Mouse (Mus musculus): ENCODE data around the gene Idi1. TPM values are rescaled to one million over a fixed set of nuclear protein-coding genes. Genes with fewer than 3 reads are reported as not detected.
A peak's percentile ranks its signal among the peaks of the same experiment; 100 is the strongest.
"Not testable (repeated sequence)": the region's sequence is repeated elsewhere in the genome, so short reads cannot be mapped to it uniquely, and the experiment has no call there.

Idi1 gene
- total RNA-seq (2015; ENCODE audit: low replicate concordance): 16.3 and 21.3 TPM in 2 replicates
- total RNA-seq (2017; ENCODE audit: low replicate concordance): 11.0 and 25.8 TPM in 2 replicates

DNA sequence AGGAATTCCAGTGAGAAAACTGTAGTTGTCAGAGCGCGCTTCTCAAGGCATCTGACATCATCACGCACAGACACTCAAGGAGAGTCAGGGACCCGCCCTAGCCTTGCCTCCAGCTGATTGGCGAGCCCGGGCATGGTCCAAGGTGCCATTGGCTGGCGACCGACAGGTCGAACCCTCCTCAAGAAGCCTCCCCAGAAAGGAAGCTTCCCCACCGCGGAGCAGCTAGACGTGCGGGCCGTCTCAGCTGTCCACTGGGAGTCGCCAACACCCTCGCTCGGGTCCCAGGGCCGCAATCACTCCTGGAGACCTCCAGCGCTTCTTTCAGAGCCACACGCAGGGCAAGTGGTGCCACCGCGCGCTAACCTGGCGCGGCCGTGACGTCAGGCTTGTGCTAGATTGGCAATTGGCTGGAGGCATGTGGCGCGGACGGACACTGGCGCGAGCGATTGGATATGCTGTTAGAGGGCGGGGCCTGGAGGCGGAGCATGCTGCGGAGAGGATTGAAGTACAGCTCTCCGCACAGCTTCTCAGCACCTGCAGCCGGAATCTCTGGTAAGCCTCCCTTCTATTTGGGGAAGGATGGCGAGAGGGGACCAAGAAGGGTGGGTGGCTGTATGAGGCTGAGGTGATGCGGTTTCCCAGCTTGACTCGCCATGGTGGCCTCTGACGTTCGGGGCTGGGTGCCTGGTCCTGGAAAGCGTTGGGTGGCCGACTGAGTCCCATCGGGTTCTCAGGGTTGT is at the start of gene Idi1:
Gene Idi1, plus strand, starts transcription at position 57 of the 740 bp plus-strand sequence.
- peak; percentile 97 for ATAC-seq (replicated peaks; ENCODE audit: low FRiP score, poor library complexity, severe bottlenecking)

DNA sequence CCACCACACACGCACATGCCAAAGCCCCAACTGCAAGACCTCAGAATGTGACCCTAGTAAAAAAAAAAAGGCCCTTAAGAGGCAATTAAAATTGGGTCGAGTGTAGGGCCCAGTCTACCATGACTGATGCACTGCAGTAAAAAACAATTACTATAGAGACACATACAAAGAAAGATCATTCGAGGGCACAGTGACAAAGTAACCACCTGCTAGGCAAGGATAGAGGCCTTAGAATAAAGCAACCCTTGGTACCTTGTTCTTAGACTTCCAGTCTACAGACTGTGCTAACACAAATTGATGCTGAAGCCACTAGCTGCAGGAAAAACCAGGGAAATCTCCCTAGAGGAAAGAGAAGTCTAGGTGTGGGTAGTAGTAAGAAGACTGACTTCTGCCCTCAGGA is 46.9 kb upstream of the Idi1 start:
- no peak for ATAC-seq (replicated peaks; ENCODE audit: low FRiP score, poor library complexity, severe bottlenecking)

DNA sequence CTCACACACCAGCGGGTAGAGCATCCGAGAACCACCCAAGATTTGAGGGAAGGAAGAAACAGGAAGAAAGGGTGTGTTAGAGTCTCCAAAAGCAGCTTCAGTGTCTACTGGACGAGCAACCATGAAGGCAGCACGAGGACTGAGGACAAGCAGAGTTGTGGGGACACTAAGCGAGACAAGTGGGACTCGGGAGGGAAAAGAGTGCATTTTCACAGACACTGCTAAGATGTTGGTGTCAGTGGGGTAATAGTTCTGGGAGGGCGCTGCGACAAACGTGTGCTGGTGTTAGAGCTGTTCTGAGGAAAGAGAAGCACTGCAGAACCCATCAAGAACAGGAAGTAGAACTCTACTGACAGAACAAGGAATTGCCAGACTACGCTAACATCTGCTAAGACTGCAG is 46.2 kb upstream of the Idi1 start:
- no peak for ATAC-seq (replicated peaks; ENCODE audit: low FRiP score, poor library complexity, severe bottlenecking)

DNA sequence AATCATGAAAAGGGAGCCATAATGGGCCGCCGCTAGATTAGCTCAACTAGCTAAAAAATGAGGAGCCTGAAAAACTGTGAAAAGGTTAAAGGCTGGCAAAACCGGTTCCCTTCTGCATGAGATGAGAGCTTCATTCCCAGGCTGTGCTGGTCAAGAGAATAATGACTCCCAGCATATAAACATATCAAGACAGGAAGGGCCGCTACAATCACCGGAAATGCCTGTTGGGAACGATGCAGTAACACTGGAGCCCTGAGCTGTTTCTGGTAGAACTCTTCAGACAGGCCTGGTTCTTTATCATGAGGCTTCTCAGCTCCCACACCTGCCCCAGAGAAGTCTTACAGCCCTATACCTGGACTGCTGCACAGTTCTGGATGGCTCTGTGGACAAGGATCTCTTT is 45.4 kb upstream of the Idi1 start:
- ATAC-seq (replicated peaks; ENCODE audit: low FRiP score, poor library complexity, severe bottlenecking): no peak

DNA sequence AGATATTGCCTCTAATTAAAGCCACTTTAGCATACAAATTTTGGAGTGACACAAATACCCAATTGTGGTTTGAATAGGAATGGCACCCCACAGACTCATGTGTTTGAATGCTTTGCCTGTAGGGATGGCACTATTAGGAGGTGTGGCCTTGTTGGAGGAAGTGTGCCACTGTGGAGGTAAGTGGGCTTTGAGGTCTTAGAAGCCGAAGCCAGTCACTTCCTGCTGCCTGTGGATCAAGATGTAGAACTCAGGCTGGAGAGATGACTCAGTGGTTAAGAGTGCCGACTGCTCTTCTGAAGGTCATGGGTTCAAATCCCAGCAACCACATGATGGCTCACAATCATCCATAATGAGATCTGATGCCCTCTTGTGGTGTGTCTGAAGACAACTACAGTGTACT is 44.4 kb upstream of the Idi1 start:
- no peak for ATAC-seq (replicated peaks; ENCODE audit: low FRiP score, poor library complexity, severe bottlenecking)

DNA sequence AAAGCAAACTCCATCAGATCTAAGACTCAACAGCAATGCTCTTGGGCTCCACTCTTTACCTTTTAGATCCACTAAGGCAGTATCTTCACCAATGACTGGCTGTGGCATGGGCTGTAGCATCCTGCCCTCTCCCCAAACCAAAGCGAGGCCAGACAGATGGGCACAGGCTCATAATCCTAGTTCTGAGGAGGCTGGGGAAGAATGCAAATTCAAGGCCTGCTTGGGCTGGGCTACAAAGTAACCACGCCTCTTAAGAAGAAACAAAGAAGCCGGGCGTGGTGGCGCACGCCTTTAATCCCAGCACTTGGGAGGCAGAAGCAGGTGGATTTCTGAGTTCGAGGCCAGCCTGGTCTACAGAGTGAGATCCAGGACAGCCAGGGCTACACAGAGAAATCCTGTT is 43.5 kb upstream of the Idi1 start:
- not testable (repeated sequence) for ATAC-seq (replicated peaks; ENCODE audit: low FRiP score, poor library complexity, severe bottlenecking)

DNA sequence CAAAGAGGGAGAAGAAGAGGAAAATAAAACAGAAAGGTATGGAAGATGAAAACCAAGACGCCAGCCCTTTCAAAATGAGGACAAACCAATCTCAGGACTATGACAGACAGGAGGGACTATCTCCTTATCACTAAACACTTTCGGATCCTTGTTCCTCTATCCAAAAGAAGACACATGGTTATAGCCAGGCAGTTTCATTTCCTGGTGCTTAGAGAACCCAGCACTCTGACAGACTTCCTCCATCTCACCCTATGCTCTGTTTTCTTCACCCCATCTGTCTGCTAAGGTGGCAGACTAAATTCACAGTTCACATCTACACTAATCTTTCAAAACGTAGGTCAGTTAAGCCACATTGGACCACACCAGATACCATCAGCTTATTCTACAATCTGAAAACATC is 43.0 kb upstream of the Idi1 start:
- ATAC-seq (replicated peaks; ENCODE audit: low FRiP score, poor library complexity, severe bottlenecking): no peak

DNA sequence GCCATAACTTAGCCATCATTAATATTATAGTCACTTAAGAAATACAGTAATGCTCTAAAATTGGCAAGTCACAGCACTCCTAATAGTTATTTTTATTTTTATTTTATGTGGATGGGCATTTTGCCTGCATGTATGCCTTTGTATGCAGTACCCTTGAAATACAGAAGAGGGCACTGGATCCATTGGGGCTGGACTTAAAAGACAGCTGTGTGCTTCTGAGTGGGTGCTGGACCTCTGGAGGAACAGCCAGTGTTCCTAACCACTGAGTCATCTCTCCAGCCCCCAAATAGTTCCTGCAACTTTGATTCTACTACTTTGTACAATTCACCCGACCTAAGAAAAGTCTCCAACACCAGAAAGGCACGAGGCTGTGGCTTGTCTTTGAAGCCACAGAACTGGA is 37.6 kb upstream of the Idi1 start:
- ATAC-seq (replicated peaks; ENCODE audit: low FRiP score, poor library complexity, severe bottlenecking): peak; percentile 61; the same call in 1 of the 2 replicates

DNA sequence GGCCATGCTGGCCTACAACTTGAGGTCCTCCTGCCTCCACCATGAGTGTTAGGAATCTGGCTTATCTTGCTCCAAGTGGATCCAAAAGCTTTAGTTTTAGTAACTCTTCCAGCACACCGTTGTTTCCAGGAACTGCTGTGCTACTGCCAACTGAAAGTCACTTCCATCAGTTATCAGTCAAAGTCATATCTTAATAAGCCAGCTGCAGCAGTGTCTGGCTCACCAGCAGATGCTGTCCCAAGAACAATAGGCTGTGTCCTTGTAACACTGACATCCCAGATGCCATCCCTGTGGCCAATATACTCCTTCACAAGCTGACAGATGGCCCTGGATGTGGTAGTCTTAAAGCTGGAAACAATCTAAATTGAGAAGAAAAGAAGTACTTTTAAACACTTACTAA is 36.0 kb upstream of the Idi1 start:
- ATAC-seq (replicated peaks; ENCODE audit: low FRiP score, poor library complexity, severe bottlenecking): 0 out of 2 replicates have a peak, but pooled peaks have one; percentile 14

DNA sequence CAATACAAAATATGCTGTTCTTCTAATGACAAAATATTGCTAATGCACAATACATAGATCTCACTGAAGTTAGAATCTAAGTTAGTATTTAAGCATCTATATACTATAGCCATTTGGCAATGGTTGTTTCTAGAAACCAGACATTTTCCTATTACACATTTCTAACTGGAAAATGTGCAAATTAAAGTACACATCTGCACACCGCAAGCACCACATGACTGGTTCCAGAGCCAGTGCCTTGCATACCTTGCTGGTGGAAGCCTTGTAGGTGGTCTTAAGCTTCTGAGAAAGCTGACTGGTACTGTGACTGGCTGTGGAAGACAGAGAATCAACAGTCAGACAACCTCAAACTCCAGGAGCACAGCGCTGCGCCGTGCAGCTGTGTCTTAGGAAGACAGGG is 31.9 kb upstream of the Idi1 start:
- ATAC-seq (replicated peaks; ENCODE audit: low FRiP score, poor library complexity, severe bottlenecking): no peak

DNA sequence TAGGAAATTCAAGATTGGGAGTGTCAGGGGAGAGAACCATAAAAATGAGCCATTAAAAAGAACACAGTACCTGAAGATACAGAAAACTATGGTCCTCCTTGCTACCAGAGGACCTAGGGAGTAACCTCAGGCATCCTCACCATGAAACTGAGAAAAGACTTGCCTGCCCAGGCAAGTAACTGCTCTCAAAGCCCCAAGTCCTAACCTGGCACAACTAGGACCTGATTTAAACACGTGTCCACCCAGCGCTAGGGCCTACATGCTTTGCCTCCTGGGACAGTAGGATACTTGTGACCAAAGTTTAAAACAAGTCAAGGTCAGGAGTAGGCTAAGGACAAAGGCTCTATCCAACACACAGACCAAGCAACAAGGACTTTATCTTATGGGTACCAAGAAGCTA is 30.5 kb upstream of the Idi1 start:
- ATAC-seq (replicated peaks; ENCODE audit: low FRiP score, poor library complexity, severe bottlenecking): no peak

DNA sequence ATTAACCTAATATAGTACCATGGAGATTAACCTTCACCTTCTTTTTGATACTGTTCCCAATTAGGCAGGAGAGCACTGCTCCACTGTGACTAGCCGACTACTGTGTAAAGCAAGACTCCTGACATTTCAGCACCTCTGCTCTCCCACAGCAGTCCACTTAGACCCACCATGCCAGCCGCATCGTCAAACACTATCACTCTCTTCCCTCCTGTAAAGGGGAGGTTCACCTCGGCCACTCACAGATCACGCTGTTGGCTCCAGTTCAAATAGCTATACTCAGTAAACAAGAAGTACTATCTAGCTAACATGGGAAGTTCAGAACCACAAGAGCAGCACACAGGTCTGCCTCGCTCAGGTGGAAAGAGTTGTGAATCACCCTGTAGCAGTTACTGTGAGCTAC is 26.8 kb upstream of the Idi1 start:
- ATAC-seq (replicated peaks; ENCODE audit: low FRiP score, poor library complexity, severe bottlenecking): 0 out of 2 replicates have a peak, but pooled peaks have one; percentile 19

DNA sequence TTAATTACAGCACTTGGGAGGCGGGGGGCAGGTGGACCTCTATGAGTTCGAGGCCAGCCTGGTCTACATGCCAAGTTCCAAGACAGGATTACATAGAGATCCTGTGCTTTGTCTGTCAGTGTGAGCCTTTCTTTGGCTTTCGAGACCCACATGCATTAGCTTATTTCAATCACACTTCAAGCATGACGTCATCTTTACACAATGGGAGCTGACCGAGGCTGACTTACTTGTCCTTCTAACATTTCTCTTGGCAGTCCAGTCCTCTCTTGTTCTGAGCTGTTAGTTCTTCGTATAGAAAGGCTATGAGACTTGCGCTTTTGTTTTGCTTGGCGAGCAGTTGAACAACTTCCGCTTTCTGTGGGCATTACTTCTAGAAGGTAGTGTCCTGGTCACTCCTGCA is 24.4 kb upstream of the Idi1 start:
- ATAC-seq (replicated peaks; ENCODE audit: low FRiP score, poor library complexity, severe bottlenecking): no peak

DNA sequence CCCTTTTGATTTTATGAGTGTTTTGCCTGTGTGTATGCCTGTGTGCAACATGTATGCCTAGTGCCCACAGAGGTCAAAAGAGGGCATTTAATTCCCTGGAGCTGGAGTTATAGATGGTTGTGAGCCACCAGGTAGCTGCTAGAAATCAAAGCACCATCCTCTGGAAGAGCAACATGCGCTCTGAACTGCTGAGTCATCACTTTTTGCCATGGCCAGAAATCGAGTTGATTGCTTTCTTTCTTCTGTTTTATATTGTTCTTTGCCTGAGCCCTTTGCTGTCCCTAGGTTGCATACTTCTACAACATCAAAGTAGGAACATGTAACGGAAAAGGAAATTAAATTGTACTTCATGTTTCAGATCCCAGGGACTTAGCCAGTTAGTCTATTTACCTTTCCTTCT is 20.3 kb upstream of the Idi1 start:
- no peak for ATAC-seq (replicated peaks; ENCODE audit: low FRiP score, poor library complexity, severe bottlenecking)

DNA sequence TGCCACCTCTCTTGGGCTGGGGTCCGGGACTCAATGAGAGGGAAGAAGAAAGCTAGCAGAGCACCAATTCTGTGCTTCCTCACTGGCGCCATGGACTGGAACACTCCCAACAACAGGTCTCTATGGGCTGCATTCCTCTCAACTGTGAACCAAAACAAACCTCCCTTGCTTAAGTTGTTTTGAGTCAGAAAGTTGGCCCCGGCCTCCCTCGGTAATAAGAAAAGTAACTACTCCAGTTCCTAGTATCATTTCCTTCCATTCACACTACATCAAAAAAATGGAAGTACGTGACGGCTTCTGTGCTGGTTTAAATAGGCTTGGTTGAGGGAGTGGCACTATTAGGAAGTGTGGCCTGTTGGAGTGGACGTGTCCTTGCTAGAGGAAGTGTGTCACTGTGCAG is 18.7 kb upstream of the Idi1 start:
- no peak for ATAC-seq (replicated peaks; ENCODE audit: low FRiP score, poor library complexity, severe bottlenecking)

DNA sequence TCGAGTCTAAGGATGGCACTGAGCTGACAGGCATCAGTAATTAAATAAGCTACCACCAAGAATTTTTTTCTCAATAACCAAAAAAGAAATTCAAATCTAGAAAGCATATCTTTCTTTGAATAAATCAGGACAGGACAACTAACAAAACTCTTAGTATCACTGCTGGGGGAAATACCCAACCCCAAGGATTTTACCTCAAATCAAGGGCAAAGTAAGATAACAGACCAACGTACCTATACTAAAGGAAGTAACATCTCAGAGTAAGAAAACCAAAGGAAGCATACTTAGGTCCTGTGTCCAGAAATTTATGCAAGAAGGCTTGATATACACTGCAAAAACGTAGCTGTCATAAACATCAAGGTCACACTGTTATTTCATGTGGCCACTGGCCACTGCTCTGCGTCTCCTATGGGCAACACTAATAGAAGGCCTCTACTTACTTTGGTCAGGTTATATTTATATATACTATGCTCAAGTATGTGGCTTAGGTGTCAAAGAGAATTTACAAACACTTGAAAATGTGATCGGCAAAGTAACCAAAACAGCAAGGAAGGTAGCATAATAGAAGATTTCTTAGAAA is 15.6 kb upstream of the Idi1 start:
- ATAC-seq (replicated peaks; ENCODE audit: low FRiP score, poor library complexity, severe bottlenecking): no peak

DNA sequence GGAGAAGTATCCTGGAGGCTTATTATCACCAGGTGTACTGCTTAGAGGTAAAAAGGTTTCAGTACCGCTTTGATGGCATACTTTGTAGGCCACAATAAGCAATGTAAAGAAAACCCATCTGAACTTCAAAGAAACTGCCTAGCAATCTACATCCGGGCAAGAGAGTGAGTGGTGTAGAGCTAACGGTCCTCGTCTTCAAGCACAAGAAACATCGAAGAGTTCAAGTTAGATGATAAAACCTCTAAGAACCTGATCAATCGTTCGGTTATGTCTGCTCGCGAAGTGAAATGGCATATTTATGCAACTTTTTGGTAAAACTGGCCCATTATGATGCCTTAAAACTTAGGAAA is 15.2 kb upstream of the Idi1 start:
- no peak for ATAC-seq (replicated peaks; ENCODE audit: low FRiP score, poor library complexity, severe bottlenecking)

DNA sequence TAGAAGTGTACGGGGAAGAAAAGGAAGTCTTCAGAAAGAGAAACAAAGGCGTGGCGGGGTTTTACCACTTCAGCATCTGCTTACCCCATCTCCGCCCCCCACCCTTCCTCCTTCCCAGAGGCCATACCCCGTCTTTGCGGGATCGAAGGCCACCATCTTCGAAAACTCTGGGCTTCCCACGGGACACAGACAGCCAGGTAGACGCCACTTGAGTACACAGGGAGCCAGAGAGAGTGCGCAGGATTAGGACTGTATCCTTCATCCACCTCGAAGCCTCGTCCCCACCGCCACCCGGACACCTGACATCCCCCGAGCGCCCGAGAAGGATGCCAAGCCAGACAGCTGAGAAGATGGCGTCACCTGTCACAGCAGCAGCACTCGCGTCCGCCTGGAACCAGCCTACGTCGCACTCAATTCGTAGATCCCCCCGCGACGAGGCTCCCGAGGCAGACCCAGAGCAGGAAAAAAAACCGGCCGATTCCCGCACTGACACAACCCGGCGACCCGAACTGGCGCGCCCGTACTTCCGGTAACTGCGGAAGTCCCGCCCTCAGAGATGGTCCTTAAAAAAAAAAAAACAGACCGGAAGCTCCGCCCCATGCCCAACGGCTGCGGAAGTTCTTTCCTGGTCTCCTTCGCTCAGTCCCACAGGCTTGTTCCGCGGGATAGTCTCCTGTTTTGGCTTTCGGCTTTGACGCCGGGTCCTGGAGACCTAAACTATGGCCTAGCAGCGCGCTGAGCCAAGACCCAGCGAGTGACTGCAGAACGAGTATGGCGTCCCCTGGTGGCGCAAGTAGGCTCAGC is 14.6 kb upstream of the Idi1 start:
- ATAC-seq (replicated peaks; ENCODE audit: low FRiP score, poor library complexity, severe bottlenecking): peak; percentile 90

DNA sequence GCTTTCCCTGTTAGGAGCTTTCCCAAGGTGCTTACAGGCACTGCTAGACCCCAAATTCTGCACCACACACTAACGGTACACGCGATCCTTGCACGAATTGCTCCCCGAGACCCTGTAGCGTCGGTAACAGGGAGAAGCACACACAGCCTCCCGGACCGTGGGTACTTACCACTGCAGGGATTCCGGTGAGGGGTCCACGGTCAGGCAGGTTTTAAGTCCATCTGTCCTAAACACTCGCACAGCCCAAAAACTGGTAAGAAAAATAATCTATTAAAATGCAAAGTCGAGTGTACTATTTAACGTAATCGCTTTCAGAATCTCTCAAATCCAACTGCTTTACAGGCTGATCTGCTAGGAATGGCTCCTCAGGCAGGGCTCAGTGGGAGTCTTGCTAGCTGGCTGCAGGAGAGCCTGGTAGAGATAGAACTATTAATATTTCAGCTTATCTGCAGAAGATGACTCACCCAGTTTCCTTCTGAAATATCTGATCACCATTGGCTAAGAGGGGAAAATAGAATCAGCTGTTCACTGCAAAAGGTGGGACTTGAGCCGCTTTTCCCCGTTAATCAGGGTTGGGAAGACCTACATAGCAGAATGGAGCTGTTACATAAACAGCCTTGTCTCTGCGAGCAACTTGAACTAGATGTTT is 13.9 kb upstream of the Idi1 start, which contains the start of gene Wdr37:
Gene Wdr37, minus strand, starts transcription at position 596 of the 649 bp plus-strand sequence.
- ATAC-seq (replicated peaks; ENCODE audit: low FRiP score, poor library complexity, severe bottlenecking): peak; percentile 65

DNA sequence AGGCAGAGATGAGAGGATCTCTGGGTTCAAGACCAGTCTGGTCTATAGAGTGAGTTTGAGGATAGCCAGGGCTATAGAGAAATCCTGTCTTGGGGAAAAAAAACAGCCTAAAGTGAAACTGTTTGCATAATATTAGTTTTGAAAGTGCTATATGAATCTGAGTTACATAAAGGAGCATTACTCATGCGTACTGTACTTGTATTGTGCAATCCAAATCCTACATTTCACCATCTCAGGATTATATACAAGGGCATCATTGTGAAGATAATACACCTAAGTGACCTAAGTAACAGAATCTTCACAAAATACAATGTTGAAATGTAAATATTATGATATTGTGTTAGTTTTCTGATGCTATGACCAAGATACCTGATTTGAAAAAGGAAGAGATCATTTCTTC is 11.5 kb upstream of the Idi1 start:
- ATAC-seq (replicated peaks; ENCODE audit: low FRiP score, poor library complexity, severe bottlenecking): no peak
